Mouse (Mus musculus) stomach, postnatal 0 days (tissue): ENCODE measurements at regions not wholly inside any gene's neighbourhood (a gene's known extent, or its start where the extent isn't known, plus 50 kb on each side); places are given as distances from the start of the nearest gene placed in this dataset.

Experiments used
- ATAC-seq: fragments of 200-750 bp; cut with Nextera tagmentation; 2 replicates; pipeline ENCODE4 v1.8.0; 2017; ENCODE audit not compliant: low FRiP score, low TSS enrichment
- DNase-seq: peaks from one replicate; pipeline ENCODE4 v3.0.0-alpha.2; 2016; ENCODE audit warnings: low spot score
- H3K27ac ChIP-seq: fragments of 300-500 bp; sonication (generic); replicated peaks from 2 replicates; pipeline ENCODE4 v1.5.1; 2014; ENCODE audit warnings: mild to moderate bottlenecking, control low read depth
- H3K27me3 ChIP-seq: fragments of 300-500 bp; sonication (generic); 2 replicates; pipeline ENCODE4 v1.6.1; 2014; ENCODE audit warnings: low read length; ENCODE audit not compliant: control insufficient read depth, insufficient read depth
- H3K36me3 ChIP-seq: fragments of 300-500 bp; sonication (generic); 2 replicates; pipeline ENCODE4 v1.6.1; 2014; ENCODE audit warnings: low read length, mixed read lengths; ENCODE audit not compliant: control insufficient read depth, insufficient read depth
- H3K4me1 ChIP-seq: fragments of 300-500 bp; sonication (generic); replicated peaks from 2 replicates; pipeline ENCODE4 v1.6.1; 2014; ENCODE audit warnings: antibody characterized with exemption; ENCODE audit not compliant: control insufficient read depth, insufficient read depth
- H3K4me2 ChIP-seq: fragments of 300-500 bp; sonication (generic); replicated peaks from 2 replicates; pipeline ENCODE4 v1.6.1; 2014; ENCODE audit warnings: low read depth, mild to moderate bottlenecking, control low read depth, moderate library complexity
- H3K4me3 ChIP-seq: fragments of 300-500 bp; sonication (generic); 2 replicates; pipeline ENCODE4 v1.5.1; 2014; ENCODE audit warnings: low read depth, low read length, control low read depth
- H3K9ac ChIP-seq: fragments of 300-500 bp; sonication (generic); 2 replicates; pipeline ENCODE4 v1.6.1; 2014; ENCODE audit warnings: mild to moderate bottlenecking, low read length, control low read depth, mixed read lengths
- H3K9me3 ChIP-seq: fragments of 300-500 bp; sonication (generic); 2 replicates; pipeline ENCODE4 v1.6.1; 2016; ENCODE audit warnings: low read length; ENCODE audit not compliant: control insufficient read depth
- CTCF ChIP-seq: IDR thresholded peaks from 2 replicates; pipeline ENCODE4 v1.5.1; 2016; ENCODE audit warnings: antibody characterized with exemption, low read depth, mild to moderate bottlenecking, moderate library complexity
- EP300 ChIP-seq: optimal IDR thresholded peaks from 2 replicates; pipeline ENCODE3; 2016; ENCODE audit warnings: antibody characterized with exemption
- WGBS: fragments of 180-500 bp; shearing (Covaris S2); extraction: QIAGEN DNeasy Blood & Tissue Kit; methylation state at CpG from one replicate; pipeline ENCODE4 v1.1.7; 2014; 5-methylcytosine and 5-hydroxymethylcytosine counted together

- 63% methylated on average over 2 of the region's 2 CpGs for WGBS
- Histone ChIP-seq H3K9ac (no peak overlapping the region), H3K4me3 (no peak overlapping the region), H3K27me3 (no peaks in the 10 kb centered on the region), H3K4me2 (no peak overlapping the region), H3K4me1 (no peaks in the 10 kb centered on the region), H3K36me3 (no peaks in the 10 kb centered on the region), H3K9me3 (no peaks in the 10 kb centered on the region), H3K27ac (no peak overlapping the region)
- TF ChIP-seq EP300 (no peak), CTCF (no peak)
- ATAC-seq (no peak), DNase-seq (no peak)
Measured at GRCm38 (mm10) chr10:111083861-111084260, 73.9 kb upstream of the Zdhhc17 start.

GRCm38 (mm10) chr10:111083338-111083737, 73.4 kb upstream of the Zdhhc17 start:
- Histone ChIP-seq H3K4me1 (no peaks in the 10 kb centered on the region), H3K9ac (no peak overlapping the region), H3K27me3 (no peaks in the 10 kb centered on the region), H3K4me2 (no peak overlapping the region), H3K27ac (no peak overlapping the region), H3K36me3 (no peaks in the 10 kb centered on the region), H3K9me3 (no peaks in the 10 kb centered on the region), H3K4me3 (no peak overlapping the region)
- WGBS, result 34% methylated on average over 4 of the region's 4 CpGs
- no peak for ATAC-seq
- TF ChIP-seq EP300, result no peak
- TF ChIP-seq CTCF, result peak; percentile 35
- DNase-seq, result no peak

DNA sequence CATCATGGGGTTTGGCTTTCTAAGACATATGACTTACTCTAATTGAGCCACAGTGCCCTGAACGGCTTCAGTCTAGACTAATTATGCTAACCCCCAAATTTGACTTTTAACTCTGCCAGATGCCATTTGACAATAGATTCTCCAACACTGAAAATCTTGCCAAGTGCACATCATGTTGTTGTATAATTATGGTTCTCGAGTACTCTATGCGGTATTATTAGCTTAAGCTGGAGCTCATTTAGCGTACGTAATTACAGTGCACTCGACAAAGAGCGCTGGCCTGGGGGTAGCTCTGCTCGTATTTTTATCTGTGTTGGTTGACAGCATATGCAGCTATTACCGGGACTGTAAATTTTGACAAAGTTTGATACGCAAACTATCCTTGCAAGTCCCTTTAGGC, 70.4 kb upstream of the Zdhhc17 start:
- no peaks in the 10 kb centered on the region for H3K4me1 ChIP-seq
- no peak overlapping the region for H3K4me2 ChIP-seq
- DNase-seq (no peak), ATAC-seq (no peak)
- no peak for TF ChIP-seq CTCF
- no peak for TF ChIP-seq EP300
- H3K9ac ChIP-seq, result no peak overlapping the region
- H3K27ac ChIP-seq, result no peak overlapping the region
- no peaks in the 10 kb centered on the region for H3K36me3 ChIP-seq
- no peaks in the 10 kb centered on the region for H3K9me3 ChIP-seq
- H3K27me3 ChIP-seq, result no peaks in the 10 kb centered on the region
- WGBS, result 67% methylated on average over 10 of the region's 10 CpGs
- H3K4me3 ChIP-seq, result no peak overlapping the region

DNA sequence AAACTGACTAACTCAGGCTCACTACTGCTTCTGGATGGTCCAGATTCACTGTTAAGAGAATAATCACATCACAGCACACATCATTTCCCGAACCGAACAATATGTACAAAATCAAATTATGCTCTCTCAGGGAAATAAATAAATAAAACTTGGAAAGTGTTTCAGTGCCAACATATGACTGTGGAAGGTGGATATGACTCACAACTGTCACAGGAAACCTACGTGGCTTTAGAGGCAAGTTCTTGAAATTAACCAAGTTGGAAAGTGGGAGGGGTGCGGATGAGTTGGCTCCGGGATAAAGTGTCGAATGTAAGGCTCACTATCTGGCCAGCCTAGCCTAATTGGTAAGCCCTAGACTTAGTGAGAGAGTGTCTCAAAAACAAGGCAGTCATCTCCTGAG, 69.1 kb upstream of the Zdhhc17 start:
- no peaks in the 10 kb centered on the region for H3K9me3 ChIP-seq
- 68% methylated on average over 6 of the region's 6 CpGs for WGBS
- H3K36me3 ChIP-seq, result no peaks in the 10 kb centered on the region
- no peak overlapping the region for H3K4me3 ChIP-seq
- no peaks in the 10 kb centered on the region for H3K4me1 ChIP-seq
- H3K4me2 ChIP-seq, result no peak overlapping the region
- DNase-seq, result no peak
- no peak for ATAC-seq
- H3K27ac ChIP-seq, result no peak overlapping the region
- no peak overlapping the region for H3K9ac ChIP-seq
- H3K27me3 ChIP-seq, result no peaks in the 10 kb centered on the region
- TF ChIP-seq CTCF (no peak), EP300 (no peak)

GRCm38 (mm10) chr10:111077632-111078031, 67.7 kb upstream of the Zdhhc17 start:
- H3K9me3 ChIP-seq, result no peaks in the 10 kb centered on the region
- no peak overlapping the region for H3K27ac ChIP-seq
- no peaks in the 10 kb centered on the region for H3K4me1 ChIP-seq
- no peak for TF ChIP-seq CTCF
- no peak for TF ChIP-seq EP300
- no peak for DNase-seq
- no peak overlapping the region for H3K4me3 ChIP-seq
- no peak for ATAC-seq
- H3K9ac ChIP-seq, result no peak overlapping the region
- H3K36me3 ChIP-seq, result no peaks in the 10 kb centered on the region
- H3K27me3 ChIP-seq, result no peaks in the 10 kb centered on the region
- no peak overlapping the region for H3K4me2 ChIP-seq
- 90% methylated on average over 4 of the region's 4 CpGs for WGBS

- H3K36me3 ChIP-seq, result no peaks in the 10 kb centered on the region
- DNase-seq (no peak), ATAC-seq (no peak)
- H3K27ac ChIP-seq, result no peak overlapping the region
- no peaks in the 10 kb centered on the region for H3K9me3 ChIP-seq
- H3K4me3 ChIP-seq, result no peak overlapping the region
- H3K9ac ChIP-seq, result no peak overlapping the region
- no peak overlapping the region for H3K4me2 ChIP-seq
- TF ChIP-seq EP300, result no peak
- TF ChIP-seq CTCF, result no peak
- no peaks in the 10 kb centered on the region for H3K4me1 ChIP-seq
- no peaks in the 10 kb centered on the region for H3K27me3 ChIP-seq
- 70% methylated on average over 5 of the region's 5 CpGs for WGBS
Measured at GRCm38 (mm10) chr10:111073851-111074430, 64.0 kb upstream of the Zdhhc17 start.
